Mouse (Mus musculus): Measurements from ENCODE around the gene Pdxp.

Pdxp gene

GRCm38 (mm10) chr15:78927788-78928457 lies 14.2 kb downstream of the Pdxp start:
- peak; percentile 81 for DNase-seq (ENCODE audit: low spot score)

GRCm38 (mm10) chr15:78928539-78928938 lies 14.8 kb downstream of the Pdxp start:
- no peak for DNase-seq (ENCODE audit: low spot score)

DNA sequence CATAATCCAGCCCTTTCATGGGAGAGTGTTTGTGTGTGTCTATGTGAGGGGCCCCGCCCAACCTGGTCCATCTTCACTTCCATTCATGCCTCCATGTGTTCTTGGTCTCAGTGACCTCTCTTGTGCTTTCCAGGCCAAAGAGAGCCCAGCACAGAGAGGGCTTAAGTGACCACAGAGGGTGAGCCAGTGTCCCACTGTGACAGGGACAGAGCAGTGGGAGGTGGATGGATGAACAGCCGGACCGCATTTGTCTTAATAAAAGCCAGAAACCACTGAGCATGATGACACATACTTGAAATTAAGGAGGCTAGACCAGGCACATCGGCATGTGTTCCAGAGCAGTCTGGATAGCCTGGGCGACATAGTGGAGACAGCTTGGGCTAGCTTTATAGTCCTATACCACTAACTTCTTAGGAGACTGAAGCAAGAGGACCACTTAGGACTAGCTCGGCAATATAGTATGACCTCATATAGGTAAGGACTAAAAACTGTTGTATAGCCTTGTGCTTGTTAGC lies 16.5 kb downstream of the Pdxp start:
- DNase-seq (ENCODE audit: low spot score) = no peak

DNA sequence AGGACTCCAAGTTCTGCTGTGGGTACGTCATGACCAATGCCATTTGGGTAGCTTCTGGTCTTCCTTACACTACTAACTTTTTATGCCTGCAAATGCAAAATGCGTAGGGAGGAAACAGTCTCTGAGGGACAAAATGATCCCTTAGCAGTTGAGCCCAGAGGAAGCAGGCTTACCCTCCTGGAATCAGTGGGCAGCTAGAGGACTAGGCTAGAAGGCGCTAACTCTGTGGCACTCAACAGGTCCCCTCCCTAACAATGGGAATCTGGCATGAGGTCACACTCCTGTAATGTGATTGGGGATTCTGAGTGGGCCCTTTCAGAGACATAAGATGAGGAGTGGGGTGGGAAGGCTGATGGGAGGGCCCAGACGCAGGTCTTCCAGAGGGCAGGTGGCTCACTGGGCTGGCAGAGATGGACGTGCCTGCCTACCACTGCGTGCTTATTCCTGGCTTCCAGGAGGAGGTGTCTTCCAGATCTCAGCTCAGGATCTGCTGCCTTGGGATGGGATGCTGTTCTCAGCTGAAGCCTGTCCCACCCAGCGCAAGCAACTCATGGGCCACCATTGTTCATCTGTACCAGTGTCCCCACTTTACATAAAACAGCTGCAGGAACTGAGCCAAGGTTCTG lies 17.2 kb downstream of the Pdxp start:
- DNase-seq (ENCODE audit: low spot score) = no peak

- DNase-seq (ENCODE audit: low spot score) = peak; percentile 51
These were observed 17.9 kb downstream of the Pdxp start for GRCm38 (mm10) chr15:78931577-78931976.

DNA sequence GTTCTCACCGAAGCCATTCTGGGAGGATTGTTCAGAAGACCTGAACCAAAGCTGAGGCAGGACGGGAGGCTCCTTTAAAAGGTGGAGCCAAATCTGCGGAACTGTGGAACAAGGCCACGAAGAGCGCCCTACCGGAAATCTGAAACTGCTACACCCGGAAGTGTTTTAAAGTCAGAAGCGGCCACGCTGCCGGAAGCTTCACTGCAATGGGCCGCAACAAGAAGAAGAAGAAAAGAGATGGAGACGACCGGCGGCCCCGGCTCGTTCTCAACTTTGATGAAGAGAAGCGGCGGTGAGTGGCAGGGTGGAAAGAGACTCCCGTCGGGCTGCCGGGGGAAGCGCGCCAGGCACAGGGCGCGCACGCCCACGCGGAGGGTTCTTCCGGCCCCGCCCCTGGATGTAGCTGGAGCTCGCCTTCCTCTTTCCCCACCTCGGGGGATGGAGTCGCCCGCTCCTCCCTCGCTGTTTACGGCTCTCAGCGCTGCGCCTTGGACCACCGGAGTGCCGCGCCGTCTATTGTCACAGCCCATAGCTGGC lies 21.1 kb downstream of the Pdxp start, which contains the start of gene Nol12:
Gene Nol12, plus strand, starts transcription at position 150 of the 537 bp plus-strand sequence.
- DNase-seq (ENCODE audit: low spot score) = peak; percentile 91

DNA sequence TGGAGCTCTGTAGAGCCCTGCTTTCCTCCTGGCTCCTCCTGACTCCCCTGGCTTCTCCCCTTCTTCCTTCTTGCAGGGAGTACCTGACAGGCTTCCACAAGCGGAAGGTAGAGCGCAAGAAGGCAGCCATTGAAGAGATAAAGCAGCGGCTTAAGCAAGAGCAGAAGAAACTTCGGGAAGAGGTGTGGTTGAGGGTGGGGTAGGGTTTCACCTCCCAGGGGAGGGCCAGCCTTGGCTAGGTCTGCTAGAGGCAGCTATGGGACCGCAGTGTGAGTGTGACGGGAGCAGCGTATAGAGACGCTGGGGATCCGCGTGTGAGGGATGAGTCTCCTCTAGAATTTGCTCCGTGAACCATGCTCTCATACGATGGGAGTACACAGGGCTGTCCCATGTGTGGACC lies 22.7 kb downstream of the Pdxp start:
- no peak for DNase-seq (ENCODE audit: low spot score)

DNA sequence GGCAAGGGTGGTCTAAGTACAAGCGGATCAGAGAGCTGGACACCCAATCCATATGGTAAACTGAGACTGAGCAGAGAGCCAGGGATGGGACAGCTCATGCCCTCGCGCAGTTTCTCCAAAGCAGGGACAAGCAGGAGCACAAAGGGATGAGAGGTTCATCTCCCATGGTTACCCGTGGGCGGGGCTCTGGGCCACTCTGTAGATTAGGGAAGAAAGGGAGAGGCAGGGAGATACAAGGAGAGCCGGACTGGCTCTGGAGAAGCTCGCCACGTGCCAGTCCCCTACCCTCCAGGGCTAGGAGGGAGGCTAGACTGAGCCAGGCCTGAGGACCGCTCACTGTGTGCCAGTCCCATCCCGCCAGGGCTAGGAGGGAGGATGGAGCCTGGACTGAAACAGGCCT lies 23.6 kb downstream of the Pdxp start:
- no peak for DNase-seq (ENCODE audit: low spot score)

DNA sequence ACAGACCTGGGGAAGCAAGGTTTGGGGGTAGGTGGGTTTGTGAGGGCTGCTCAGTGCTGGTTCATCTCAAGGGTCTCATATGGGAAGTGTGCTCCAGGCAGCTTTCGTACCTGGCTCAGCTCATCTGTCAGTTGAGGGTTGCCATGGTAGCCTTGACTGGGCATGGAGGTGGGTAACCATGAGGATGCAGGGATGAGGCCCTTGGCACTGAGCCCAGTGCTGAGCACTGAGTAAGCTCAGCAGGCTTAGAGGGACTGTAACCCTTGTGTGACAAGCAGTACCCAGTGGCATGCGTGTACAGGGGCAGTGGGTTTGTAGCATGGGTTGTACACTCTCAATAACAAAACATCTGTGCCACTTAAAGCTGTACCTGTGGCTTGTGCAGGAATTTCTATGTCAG lies 24.2 kb downstream of the Pdxp start:
- DNase-seq (ENCODE audit: low spot score) = no peak

DNA sequence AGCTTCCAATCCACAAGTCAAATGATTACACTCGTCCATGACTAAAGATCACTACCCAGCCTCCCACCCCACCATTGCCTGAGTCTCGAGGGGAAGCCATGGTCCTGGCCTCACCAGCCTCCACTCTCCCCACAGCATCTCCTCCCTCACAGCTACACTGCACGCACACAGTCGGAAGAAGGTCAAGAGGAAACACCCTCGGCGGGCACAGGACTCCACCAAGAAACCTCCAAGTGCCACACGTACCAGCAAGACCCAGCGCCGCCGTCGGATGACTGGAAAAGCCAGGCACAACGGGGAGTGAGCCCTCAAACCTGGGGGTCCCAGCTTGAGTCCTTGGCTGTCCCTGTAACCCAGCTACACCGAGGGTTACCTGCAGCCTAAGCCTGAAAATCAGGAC lies 26.6 kb downstream of the Pdxp start:
- no peak for DNase-seq (ENCODE audit: low spot score)

GRCm38 (mm10) chr15:78942663-78943062 lies 28.9 kb downstream of the Pdxp start:
- DNase-seq (ENCODE audit: low spot score) = peak; percentile 83

- DNase-seq (ENCODE audit: low spot score) = no peak
These were observed 32.5 kb downstream of the Pdxp start for GRCm38 (mm10) chr15:78946232-78946631.

- DNase-seq (ENCODE audit: low spot score) = peak; percentile 98
These were observed 33.9 kb downstream of the Pdxp start, which contains the start of gene Triobp for GRCm38 (mm10) chr15:78947657-78948056. Triobp (plus strand) TSS chr15:78947724.

- DNase-seq (ENCODE audit: low spot score) = no peak
These were observed 34.5 kb downstream of the Pdxp start for GRCm38 (mm10) chr15:78948152-78948725.

DNA sequence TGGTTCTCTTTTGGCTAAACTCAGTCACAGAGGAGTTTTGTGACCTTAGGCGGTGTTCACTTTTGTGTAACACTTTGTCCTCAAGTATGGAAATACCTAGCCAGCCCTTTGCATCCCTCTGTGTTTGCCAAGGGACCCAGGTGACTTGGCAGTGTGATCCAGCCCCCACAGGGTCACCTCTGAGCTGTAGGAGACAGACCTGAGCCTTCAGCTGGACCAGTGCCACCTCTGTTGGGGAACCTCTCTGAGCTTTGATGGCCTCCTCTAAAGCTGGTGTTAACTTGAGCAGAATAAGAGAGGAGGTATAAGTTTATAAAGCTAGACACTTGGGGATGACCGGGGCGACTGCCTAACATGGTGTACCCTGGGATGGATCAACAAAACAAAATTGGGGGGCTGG lies 35.2 kb downstream of the Pdxp start:
- DNase-seq (ENCODE audit: low spot score) = no peak

DNA sequence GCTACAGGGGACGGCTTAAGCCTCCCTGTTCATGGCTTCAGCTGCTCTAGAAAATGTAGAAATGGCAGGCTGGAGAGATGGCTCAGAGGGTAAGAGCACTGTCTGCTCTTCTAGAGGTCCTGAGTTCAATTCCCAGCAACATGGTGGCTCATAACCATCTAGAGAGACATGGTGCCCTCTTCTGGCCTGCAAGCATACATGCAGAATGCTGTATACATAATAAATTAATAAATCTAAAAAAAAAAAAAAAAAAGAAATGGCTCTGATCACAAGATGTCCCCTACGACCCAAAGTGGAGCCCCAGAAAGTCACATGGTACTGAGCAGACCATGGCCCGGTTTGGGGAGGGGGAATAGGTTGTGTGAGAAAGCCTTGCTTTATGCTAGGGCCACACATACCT lies 41.9 kb downstream of the Pdxp start:
- DNase-seq (ENCODE audit: low spot score) = no peak

- peak; percentile 36 for DNase-seq (ENCODE audit: low spot score)
These were observed 42.6 kb downstream of the Pdxp start for GRCm38 (mm10) chr15:78956351-78956750.

GRCm38 (mm10) chr15:78957021-78957420 lies 43.3 kb downstream of the Pdxp start:
- no peak for DNase-seq (ENCODE audit: low spot score)

- DNase-seq (ENCODE audit: low spot score) = no peak
These were observed 45.8 kb downstream of the Pdxp start for GRCm38 (mm10) chr15:78959537-78959936.

DNA sequence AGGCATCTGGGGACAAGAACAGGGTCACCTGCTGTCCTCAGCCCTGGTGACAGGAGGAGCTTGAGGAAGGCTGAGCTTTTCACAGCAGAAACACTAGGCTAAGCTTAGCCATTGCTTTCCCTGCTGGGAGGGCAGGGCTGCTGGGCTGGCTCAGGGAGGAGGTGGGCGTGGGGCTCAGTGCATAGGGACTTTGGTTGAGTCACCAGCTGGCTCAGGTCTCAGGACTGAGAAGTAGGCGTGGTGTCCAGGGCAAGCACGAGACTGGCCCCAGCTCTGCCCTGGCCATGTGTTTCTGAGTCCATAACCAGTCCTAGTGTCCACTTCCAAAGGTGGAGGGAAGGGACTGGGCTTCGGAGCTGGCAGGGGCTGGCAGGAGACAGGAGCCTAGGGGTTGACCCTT lies 46.4 kb downstream of the Pdxp start:
- DNase-seq (ENCODE audit: low spot score) = no peak

DNA sequence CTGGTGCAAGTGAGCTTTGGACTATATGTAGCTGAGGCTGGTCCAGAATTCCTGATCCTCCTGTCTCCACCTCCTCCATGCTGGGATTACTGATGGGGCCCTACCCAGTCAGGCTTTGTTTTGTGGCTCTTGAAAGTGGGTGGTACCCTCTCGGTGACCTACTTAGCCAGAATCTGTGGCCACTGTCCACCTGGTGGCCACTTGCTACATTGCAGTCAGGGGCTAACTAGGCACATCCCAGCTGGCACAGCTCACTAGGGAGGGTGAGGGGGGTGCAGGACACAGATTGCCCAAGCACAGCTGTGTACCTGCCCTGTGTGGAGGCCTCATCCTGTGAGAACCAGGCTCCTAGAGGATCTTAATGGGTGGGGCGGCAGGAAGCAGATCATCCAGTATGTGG lies 49.2 kb downstream of the Pdxp start:
- DNase-seq (ENCODE audit: low spot score) = peak; percentile 86

Measured in embryo, embryonic 10 days (tissue).